Mouse (Mus musculus) kidney, adult 2 months (tissue): ENCODE results near the gene Ablim1. TPM values are rescaled to one million over a fixed set of nuclear protein-coding genes. Genes with fewer than 3 reads are reported as not detected.

Experiments
- DNase-seq: peaks from one replicate; pipeline ENCODE4 v3.0.0; 2021
- H3K27ac ChIP-seq: fragments of 200-500 bp; 2 replicates; pipeline ENCODE4 v1.5.1; 2012; ENCODE audit warnings: low read depth, low read length, control low read depth, inconsistent platforms; ENCODE audit not compliant: insufficient read depth
- H3K27me3 ChIP-seq: fragments of 200-500 bp; replicated peaks from 2 replicates; pipeline ENCODE4 v1.6.1; 2012; ENCODE audit warnings: mild to moderate bottlenecking, moderate library complexity, low read length, inconsistent platforms; ENCODE audit not compliant: control insufficient read depth, insufficient read depth
- H3K36me3 ChIP-seq: fragments of 200-500 bp; 2 replicates; pipeline ENCODE4 v1.6.1; 2012; ENCODE audit warnings: mild to moderate bottlenecking, moderate library complexity, low read length, inconsistent platforms; ENCODE audit not compliant: control insufficient read depth, insufficient read depth
- H3K4me1 ChIP-seq: fragments of 200-500 bp; 2 replicates; pipeline ENCODE4 v1.6.1; 2011; ENCODE audit warnings: low read length; ENCODE audit not compliant: control insufficient read depth, insufficient read depth
- H3K4me3 ChIP-seq: fragments of 200-500 bp; 2 replicates; pipeline ENCODE4 v1.5.1; 2011; ENCODE audit warnings: mild to moderate bottlenecking, low read depth, low read length, control low read depth; ENCODE audit not compliant: insufficient read depth
- CTCF ChIP-seq: fragments of 200-500 bp; conservative IDR thresholded peaks from 2 replicates; pipeline ENCODE4 v1.5.1; 2011; ENCODE audit warnings: low read depth, mild to moderate bottlenecking, control low read depth, low read length, moderate library complexity, mixed read lengths; ENCODE audit not compliant: insufficient read depth, insufficient read length
- POLR2A ChIP-seq: fragments of 200-500 bp; IDR thresholded peaks from one replicate; pipeline ENCODE4 v1.6.1; 2011; ENCODE audit warnings: low read depth, low read length, control low read depth
- WGBS: fragments of 180-500 bp; shearing (Covaris S2); methylation state at CpG from one replicate; pipeline ENCODE4 v1.1.7; 2018; 5-methylcytosine and 5-hydroxymethylcytosine counted together
- polyA plus RNA-seq: library from polyadenylated mRNA; depleted of rRNA; stranded (reverse); fragments of >200 nt; gene quantifications from 2 replicates; pipeline ENCODE4 v1.2.3, GENCODE M21; 2012

Gene Ablim1
- polyA plus RNA-seq, 1 experiment: 34.7 TPM

- peaks cover 9% of the 10 kb centered on the region for H3K4me1 ChIP-seq
- TF ChIP-seq CTCF: no peak
- TF ChIP-seq POLR2A: no peak
- 73% methylated on average over 10 of the region's 10 CpGs for WGBS
- no peak for DNase-seq
- no peaks in the 10 kb centered on the region for H3K36me3 ChIP-seq
- no peaks in the 10 kb centered on the region for H3K27me3 ChIP-seq
- H3K4me3 ChIP-seq: no peak overlapping the region
- no peak overlapping the region for H3K27ac ChIP-seq
These were observed 231.6 kb downstream of the Ablim1 start for GRCm38 (mm10) chr19:57083183-57083555.

- TF ChIP-seq CTCF: no peak
- no peak for TF ChIP-seq POLR2A
- peaks cover 9% of the 10 kb centered on the region for H3K4me1 ChIP-seq
- DNase-seq: no peak
- H3K4me3 ChIP-seq: no peak overlapping the region
- H3K27ac ChIP-seq: no peak overlapping the region
- H3K36me3 ChIP-seq: no peaks in the 10 kb centered on the region
- WGBS: 62% methylated on average over 17 of the region's 17 CpGs
- H3K27me3 ChIP-seq: no peaks in the 10 kb centered on the region
These were observed 232.1 kb downstream of the Ablim1 start for GRCm38 (mm10) chr19:57082454-57083182.

- H3K36me3 ChIP-seq: no peaks in the 10 kb centered on the region
- no peak overlapping the region for H3K4me3 ChIP-seq
- DNase-seq: peak; percentile 35
- peaks cover 9% of the 10 kb centered on the region for H3K4me1 ChIP-seq
- 47% methylated on average over 4 of the region's 4 CpGs for WGBS
- no peak overlapping the region for H3K27ac ChIP-seq
- no peaks in the 10 kb centered on the region for H3K27me3 ChIP-seq
- no peak for TF ChIP-seq CTCF
- TF ChIP-seq POLR2A: no peak
These were observed 233.2 kb downstream of the Ablim1 start for GRCm38 (mm10) chr19:57081536-57081935.

GRCm38 (mm10) chr19:57079606-57079981 lies 235.1 kb downstream of the Ablim1 start:
- whole genome bisulfite sequencing: 73% methylated on average over 3 of the region's 3 CpGs
- Histone ChIP-seq H3K4me1 (peaks cover 9% of the 10 kb centered on the region), H3K36me3 (no peaks in the 10 kb centered on the region), H3K4me3 (no peak overlapping the region), H3K27me3 (no peaks in the 10 kb centered on the region), H3K27ac (peak overlapping the region; percentile 3; the same call in 1 of the 2 replicates)
- no peak for DNase-seq
- TF ChIP-seq POLR2A (no peak), CTCF (no peak)

- Histone ChIP-seq H3K4me3 (no peak overlapping the region), H3K4me1 (peaks cover 9% of the 10 kb centered on the region), H3K27ac (peak overlapping the region; percentile 33; the same call in 1 of the 2 replicates), H3K27me3 (no peaks in the 10 kb centered on the region), H3K36me3 (no peaks in the 10 kb centered on the region)
- TF ChIP-seq POLR2A (no peak), CTCF (no peak)
- WGBS: 54% methylated on average over 10 of the region's 10 CpGs
- DNase-seq: peak; percentile 62
These were observed 235.7 kb downstream of the Ablim1 start for GRCm38 (mm10) chr19:57078867-57079605.

GRCm38 (mm10) chr19:57077826-57078699 lies 236.7 kb downstream of the Ablim1 start:
- TF ChIP-seq CTCF (no peak), POLR2A (no peak)
- peaks cover 9% of the 10 kb centered on the region for H3K4me1 ChIP-seq
- no peak overlapping the region for H3K4me3 ChIP-seq
- 76% methylated on average over 13 of the region's 13 CpGs for WGBS
- no peak overlapping the region for H3K27ac ChIP-seq
- H3K27me3 ChIP-seq: no peaks in the 10 kb centered on the region
- no peak for DNase-seq
- H3K36me3 ChIP-seq: no peaks in the 10 kb centered on the region
